Mouse (Mus musculus) right cerebral cortex, postnatal 4 days (tissue): ENCODE results near the gene Tor2a.

ENCODE experiments used
- DNase-seq: peaks from one replicate; pipeline ENCODE4 v3.0.0-alpha.2; 2022

Tor2a gene

DNA sequence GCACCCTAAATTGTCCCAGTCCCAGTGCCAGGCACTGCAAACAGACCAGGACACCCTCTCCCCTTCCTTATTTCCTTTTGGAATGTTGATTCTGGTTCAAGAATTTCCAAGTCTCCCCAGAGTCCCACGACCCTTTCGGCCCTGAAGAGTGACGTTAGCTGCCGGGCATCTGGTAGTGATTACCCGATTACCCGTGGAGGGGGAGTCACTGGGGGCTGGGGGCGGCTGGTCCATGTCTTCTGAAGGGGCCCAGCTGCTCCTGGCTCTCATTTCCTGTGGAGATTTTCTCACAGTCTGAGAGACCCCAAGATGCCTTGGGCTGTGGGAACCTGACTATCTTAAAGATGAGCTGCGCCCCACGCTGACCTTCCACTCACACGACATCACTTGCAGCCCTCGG is 26.2 kb upstream of the Tor2a start:
- no peak for DNase-seq

DNA sequence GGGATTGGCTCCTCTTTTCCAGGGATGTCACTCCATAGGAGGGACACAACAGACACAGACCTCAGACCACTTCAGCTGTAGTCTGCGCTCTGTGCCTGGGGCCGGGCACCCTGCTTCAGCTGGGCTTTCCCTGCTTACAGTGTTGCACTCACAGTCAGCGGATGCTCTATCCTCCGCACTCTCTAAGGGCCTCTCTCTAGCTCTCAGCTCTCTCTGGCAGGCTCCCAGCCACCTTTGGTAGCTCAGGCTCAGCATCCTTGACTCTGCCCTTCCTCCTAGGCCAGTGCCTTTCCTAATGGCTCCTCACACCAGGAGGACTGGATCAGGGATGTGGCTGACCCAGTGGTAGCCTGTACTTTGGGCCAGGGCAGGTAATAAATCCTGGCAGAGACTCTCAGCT is 25.1 kb upstream of the Tor2a start:
- DNase-seq: no peak

DNA sequence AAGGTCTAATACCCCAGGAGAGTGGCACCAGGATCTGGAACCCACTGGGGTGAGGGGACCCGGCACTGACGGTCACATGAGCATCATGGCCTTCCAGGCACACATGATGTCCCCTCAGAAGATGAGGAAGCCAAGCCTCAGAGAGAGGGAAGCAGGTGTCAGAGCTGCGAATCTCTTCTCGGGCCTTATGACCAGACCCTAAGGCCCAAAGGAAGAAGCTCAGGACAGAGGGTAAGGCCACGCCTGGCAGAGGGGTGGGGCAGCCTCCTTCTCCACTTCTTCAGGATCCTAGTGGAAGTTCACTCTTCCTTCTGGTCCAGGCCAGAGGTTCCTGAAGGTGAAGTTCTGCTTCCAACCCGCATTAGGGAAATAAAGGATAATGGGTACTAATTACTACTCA is 24.3 kb upstream of the Tor2a start:
- DNase-seq: no peak

DNA sequence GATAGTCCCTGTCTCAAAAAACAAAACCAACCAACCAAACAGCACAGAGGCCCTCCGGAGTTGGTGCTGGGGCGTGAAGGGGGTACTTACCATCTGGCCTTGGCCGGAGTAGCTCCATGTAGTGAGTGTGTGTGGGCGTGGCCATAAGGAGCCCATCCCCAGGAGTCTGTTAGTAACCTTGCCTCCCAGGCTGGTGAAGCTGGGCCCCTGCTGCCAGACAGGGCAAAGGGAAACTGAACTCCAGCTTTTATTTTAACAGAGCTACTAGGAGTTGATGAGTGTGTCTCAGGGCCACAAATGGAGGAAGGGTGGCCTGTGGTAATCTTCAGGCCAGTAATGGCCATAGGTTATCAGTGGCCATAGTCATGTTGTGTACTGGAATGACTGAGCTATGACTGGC is 22.6 kb upstream of the Tor2a start:
- DNase-seq: no peak

DNA sequence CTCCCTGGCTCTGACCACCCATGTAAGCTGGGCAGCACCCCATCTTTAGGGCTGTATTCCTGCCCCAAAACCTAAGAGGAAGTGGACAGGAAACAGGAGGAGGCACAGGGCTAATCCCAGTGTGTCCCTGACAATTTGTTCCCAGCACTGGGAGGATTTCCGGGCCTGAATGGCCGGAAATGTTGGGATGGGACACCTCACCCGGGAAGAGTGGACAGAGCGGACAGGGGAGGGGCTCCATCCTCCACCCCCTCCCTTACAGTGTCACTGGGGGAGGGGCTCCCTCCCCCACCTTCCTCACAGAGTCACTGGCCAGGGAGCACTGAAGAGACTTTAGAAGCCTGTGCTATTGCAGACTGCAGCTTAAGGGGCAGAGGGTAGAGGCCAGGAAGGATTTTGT is 22.1 kb upstream of the Tor2a start:
- no peak for DNase-seq

DNA sequence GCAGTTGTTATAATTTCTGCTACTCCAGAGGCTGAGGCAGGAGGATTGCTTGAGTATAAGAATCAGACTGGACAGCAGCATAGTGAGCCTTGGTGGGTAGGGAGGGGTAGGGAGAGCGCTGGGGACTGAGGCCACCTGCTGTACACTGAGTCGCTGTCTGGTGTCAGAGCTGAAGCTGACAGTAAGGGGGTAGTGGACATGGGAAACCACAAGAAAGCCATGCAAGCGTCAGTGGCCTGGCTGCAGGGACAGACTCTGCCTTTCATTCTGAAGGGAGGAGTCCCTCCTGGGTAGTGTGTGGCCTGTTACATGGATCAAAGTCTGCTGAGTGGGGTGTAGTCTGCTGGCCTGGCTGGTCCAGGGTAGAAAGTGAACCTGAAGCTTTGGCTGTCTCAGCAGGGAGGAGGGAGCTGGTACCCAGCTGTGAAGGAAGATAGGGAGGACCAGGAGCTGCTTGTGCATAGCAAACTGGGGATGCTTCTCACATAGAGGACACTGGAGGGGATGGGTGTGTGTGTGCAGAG is 20.7 kb upstream of the Tor2a start:
- no peak for DNase-seq

DNA sequence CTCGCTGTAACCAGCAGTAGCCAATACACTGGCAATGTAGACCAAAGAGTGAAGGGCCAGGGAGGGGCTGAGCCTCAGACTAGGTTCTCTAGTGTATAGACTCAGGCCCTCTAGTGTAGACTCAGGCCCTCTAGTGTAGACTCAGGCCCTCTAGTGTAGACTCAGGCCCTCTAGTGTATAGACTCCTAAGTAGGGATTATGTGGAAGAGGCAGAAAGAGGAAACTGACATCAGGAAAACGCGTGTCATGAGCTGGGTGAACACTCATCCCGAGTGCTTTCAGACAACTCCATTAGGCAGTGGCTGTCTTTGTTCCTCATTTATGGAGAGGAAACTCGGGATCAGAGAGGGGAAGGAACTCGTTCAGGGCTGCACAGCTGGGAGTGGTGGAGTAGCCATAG is 20.0 kb upstream of the Tor2a start:
- no peak for DNase-seq

DNA sequence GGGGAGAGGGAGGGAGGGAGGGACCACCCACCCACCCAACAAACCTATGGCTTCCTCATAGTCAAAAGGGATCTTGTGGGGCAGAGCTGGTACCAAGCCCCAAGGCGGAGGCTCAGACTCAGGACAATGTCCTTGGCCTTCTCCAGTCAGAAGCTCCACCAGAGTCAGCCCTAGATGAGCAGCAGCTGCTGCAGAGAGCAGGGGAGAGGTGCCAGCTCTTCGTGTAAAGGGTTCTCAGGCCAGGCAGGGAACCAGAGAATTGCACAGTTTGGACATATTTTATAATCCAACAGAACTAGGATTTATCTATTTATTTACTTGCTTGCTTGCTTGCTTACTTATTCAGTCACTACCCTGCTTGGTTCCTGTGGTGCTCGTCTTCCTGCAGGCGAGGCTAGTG is 17.7 kb upstream of the Tor2a start:
- DNase-seq: no peak

DNA sequence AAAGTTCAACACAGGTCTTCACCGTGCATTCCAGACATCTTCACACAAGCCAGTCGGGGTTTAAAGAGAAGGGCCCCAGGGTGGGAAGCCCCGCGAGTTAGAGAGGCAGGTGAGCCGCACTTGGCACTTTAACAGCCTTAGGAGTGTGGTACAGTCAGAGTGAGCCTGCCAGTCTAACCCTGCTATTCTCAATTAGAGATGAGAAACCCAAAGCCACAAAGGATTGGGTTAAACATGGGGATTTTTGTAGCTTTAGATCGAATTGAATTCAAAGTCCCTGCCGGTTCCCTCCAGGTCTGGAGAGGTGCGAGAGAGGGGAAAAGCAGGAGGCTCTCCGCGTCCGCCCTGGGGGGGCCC is 16.1 kb upstream of the Tor2a start, which contains the start of gene 6330409D20Rik:
Gene 6330409D20Rik, minus strand, starts transcription at position 101 of the 357 bp plus-strand sequence.
- no peak for DNase-seq

DNA sequence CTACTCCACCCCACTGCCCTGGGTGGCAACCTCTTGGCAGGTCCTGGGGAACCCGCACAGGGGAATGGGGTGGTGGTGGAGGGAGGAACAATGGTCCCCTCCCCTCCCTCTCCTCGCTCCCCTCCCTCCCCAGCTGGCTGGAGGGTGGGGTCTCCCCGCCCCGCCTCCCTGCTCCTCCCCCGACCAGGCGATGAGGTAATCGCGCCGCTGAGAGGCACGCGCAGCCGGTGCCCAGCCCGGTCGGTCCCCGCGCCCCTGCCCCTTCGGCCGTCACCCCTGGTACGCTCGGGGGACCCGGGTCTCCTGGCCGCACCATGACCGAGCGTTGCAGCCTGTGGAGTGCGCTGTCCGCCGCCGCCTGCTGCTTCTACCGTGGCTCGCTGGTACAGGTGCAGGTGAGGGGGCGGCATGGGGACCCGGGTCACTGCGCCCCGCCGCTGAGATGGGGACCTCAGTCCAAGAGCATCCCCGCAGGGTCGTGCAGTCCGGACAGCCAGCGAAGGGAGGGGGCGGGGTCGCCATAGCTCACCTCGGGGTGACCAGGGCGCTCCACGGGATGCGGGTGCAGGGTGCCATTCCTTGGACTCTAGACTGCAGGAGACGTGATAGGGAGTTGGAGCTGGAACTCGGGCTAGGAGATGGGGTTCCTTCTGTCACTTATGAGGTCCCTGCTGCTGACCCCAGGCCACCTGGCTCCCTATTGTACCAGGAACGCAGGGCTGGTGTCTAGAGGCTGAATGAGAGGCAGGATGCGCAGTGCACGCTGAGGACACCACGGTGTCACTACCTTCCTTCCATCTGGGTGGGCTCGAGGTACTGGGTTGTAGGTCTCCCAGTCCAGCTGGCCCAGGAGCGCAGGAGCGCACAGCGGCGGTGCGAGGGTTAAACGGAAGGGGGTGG is 15.5 kb upstream of the Tor2a start:
- peak; percentile 73 for DNase-seq

DNA sequence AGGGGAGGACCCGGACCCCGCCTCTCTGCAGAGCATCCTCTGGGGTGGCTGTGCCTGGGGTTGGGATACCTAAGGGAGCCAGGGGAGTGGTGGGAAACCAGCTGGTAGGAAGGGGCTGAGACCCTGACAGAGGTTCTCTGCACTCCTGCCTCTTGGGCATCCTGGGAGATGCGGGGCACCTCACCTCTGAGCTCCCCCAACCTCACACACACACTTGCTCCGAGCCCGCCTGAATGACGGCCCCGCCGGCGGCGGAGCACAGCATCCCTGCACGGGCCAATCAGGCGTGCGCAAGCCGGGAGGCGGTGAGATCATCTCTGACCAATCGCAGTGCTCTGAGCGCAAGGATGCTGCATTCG is 14.9 kb upstream of the Tor2a start:
- DNase-seq: peak; percentile 82

DNA sequence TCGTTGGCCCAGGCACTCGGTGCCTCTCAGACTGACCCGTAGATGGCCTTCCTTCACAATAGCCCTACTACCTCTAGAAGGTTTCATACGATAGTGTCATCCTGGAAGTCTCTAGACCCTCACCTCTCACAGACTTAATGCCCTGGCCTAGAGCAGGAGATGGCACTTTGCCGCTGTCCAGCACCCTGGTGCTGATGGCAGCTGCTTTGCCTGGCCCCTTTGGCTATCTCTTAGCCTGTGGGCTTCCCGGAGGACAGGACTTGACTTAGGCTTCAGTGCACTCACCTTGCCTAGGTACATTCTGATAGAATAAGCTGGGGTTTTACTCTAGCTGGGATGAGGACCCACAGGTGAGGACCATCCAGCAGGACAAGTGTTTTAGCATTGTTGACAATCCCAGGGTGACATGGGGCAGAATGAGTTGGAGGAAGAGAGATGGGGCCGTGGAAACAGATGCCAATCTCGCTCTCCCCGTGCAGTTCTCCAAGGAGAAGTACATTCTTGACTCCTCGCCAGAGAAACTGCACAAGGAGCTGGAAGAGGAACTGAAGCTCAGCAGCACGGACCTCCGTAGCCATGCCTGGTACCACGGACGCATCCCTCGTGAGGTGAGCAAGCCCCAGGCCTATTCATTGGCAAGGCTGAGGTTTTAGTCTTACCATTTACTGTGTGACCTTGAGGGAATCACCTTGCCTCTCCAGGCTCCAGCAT is 12.6 kb upstream of the Tor2a start:
- DNase-seq: no peak

DNA sequence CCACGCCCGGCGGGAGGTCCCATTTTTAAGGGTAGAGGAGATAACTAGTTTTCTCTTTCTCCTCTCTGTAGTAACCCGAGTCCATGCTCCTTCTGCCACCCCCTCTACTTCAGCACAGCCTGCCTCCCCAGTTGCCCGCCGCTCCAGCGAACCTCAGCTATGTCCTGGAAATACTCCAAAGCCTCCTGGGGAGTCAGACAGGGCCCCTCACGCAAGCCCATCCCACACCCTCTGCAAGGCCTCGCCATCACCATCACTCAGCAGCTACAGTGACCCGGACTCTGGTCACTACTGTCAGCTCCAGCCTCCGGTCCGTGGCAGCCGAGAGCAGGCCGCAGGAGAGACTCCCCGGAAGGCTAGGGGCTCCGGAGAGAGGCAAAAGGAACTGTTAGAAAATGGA is 8.0 kb upstream of the Tor2a start:
- no peak for DNase-seq

DNA sequence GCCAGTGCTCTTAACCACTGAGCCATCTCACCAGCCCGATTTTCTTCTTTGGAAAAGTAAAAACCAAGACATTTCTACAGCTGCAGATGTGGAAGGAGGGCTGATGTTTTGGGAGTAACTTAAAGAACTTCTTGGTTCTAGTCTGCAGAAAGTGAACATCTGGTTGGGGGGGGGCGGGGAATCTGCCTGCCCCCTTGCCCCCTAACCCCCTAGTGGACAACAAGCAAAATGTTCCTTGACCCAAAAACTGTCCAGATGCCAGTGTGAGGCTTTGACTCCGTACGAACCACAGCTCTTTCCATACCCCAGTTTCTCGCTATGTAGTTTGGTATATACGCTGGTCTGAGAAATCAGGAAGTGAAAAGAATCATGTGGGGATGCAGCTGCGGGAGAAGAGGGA is 6.8 kb upstream of the Tor2a start:
- no peak for DNase-seq

DNA sequence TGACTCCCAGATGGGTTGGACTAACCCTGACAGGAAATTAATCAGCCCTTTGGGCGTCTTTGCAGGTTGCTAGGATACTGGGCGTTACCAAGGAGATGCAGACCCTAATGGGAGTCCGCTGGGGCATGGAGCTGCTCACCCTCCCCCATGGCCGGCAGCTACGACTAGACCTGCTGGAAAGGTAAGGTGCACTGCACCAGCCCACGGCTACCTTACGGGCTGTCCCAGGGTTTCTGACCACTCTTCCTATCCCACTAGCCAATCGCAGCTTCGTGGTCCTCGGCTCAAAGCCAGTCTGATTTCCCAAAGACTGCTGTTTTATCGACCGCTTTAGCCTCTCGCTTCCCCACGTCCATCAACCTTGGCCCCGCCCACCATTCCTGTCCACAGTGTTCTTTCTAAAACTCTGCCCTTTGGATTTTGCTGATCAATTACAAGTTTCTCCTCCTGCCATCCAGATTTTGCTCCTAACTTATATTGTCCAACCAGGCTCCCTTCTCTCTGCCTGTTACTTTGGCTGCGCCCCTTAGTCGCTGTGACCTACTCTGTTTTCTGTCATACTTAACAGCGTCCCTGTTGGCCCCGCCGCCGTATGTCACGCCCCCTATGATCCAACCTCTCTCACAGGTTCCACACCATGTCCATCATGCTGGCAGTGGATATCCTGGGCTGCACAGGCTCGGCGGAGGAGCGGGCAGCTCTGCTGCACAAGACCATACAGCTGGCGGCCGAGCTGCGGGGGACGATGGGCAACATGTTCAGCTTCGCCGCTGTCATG is 6.0 kb upstream of the Tor2a start:
- no peak for DNase-seq

DNA sequence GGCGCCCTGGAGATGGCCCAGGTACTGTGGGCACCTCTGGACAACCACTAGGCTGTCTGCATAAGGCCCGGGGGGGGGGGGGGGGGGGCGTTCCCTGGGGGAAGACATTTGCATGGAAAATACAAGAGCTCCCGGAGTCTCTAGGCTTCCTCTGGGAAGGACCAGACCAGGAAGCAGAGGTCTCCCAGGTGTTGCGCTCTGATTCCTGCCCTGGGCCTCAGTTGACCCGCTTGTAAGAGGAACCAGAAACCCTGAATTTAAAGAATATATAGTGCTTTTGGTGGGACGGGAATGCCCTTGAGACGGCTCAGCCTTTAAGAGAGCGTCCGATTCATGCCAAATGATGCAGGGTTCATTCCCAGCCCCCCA is 5.4 kb upstream of the Tor2a start:
- DNase-seq: no peak

DNA sequence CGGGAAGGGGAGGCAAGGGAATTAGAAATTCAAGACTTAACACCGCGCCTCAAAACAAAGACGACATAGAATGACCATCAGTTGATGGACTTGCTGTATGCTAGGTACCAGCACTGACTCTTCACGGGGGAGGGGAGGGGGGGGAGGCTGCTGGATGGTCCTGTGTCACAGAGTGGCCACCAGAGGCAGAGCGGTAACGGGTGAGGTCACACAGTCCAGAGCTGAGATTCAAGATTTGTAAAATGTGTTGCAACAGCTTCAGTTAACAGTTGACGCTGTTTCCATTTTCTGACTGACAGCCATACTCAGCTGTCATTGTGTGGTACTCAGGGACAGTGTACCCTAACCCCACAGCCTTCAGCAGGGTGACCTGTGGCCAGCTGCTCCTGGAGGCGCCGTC is 4.9 kb upstream of the Tor2a start:
- no peak for DNase-seq

DNA sequence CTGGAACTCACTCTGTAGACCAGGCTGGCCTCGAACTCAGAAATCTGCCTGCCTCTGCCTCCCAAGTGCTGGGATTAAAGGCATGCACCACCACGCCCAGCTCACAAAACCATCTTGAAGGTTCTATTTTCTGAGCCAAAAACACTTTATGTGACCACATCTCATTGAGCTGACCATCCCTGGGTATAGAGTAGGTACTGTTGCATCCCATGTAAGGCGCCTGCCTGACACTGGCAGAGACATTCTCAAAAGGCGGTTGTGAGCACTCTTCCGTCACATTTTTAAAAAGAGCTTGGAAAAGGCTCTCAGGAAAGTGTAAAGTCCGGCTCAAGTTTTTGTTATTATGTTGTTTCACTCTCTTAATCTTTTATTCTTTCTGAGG is 369 bp upstream of the Tor2a start:
- no peak for DNase-seq

DNA sequence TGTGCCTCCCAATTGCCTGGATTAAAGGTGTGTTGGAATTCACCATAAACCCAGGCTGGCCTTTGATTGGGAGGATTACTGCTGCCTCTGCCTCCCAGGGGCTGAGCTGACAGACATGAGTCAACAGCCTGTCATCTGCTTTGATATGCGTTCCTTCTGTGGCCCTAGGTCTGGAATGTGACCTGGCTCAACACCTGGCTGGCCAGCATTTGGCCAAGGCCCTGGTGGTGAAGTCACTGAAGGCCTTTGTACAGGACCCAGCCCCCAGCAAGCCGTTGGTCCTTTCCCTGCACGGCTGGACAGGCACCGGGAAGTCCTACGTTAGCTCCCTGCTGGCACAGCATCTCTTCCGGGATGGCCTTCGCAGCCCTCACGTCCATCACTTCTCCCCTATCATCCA is 1.5 kb downstream of the Tor2a start:
- no peak for DNase-seq

DNA sequence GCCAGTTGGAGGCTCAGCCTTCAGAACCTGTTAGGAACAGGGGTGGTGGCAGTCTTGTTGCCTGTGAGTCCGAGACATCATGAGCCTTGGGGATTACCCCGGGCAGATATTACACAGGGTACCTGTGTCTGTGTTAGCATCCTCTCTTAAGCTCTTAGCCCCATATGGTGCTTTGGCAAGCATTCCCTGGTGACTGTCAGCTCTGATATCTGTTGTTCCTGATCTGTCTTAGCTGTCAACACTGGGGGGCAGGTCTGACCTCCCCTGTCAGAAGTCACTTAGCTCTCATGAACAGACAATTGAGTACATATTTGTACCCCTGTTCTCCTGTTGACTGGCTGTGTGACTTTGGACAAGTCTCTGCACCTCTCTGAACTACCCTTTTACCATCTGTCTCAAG is 2.0 kb downstream of the Tor2a start:
- no peak for DNase-seq

DNA sequence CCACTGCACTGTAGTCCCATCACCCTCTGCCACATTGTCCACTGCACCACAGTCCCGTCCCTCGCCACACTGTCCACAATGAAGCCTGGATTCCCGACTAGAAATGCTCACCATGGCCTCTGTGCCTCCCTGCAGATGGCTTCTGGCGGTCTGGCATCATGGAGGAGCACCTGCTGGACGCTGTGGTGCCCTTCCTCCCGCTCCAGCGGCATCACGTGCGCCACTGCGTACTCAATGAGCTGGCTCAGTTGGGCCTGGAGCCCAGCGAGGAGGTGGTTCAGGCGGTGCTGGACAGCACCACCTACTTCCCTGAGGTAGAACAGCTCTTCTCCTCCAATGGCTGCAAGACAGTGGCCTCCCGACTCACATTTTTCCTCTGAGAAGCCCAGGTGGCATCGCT is 4.3 kb downstream of the Tor2a start:
- no peak for DNase-seq

DNA sequence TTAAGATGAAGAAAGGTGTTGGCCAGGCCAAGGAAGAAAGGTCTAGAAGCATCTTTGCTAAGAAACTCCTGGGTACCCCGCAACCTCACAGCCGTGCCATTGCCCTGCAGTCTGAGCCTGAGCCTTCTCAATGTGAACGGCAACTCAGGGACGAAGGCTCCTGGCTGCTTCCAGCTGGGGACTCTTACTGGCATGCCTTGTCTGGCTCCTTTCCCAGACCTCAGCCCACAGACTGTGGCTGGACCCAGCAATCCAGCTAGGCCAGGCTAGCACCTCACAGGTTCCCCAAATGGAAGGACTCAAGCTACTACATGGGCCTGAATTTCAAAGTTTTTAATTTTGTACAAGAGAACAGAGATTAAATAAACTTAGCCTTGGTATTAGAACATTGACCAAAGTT is 4.8 kb downstream of the Tor2a start:
- DNase-seq: no peak

DNA sequence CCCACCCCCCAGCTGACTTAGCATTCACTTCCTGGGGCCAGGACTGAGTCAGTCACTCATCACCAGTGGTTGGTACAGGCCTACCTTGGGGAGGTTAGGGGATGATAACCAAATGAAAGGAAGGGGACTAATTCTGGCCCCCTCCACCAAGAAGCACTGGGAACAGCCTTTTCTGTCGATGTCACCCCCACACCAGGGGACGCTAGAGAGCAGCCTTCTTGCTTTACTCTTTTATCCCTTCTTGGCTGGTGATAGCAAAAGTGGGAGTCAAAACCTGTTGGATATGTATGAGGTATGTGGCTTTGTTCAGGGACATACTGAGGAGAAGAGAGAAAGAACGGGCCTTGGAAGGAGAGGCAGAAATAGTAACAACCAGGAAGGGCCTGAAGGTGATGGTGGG is 6.3 kb downstream of the Tor2a start:
- DNase-seq: no peak

DNA sequence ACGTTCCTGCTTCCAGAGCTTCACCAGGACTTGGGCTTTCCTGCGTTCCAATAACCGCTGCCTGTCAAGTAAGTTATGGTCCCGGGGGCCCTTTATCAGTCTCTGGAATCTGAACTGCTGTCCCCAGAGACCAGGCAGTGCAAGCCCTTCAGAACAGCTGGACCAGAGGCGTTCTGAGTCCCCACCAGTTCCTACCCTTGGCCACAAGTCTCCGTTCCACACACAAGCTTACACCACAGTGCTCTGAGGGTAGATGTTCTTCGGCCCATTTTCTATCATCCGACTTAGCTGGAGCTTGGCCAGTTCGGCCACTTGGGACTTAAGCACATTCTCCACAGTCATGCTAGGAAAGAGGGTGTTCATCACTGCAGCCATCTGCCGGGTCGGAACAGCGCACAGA is 10.2 kb downstream of the Tor2a start:
- no peak for DNase-seq
